Mouse (Mus musculus): ENCODE results near the gene Auh.

Gene Auh

DNA sequence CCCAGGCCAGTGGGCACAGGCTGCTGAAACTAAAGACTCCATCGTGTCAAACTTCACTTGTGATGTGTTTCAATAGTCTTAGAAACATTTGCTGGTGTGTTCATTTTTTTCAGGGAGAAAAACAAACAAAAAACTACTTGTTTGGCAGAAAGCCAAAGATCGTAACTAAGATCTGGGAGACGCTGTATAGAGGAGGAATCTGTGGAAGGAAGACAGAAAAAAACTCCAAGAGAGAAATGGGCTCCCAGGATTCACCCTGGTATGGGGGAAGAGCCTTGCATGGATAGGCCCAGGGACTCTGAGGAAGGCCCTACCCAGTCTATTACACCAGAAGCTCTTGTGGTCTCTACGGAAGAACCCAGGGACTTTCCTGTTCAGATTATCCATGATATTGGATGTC lies 123.5 kb downstream of the Auh start:
- in situ Hi-C loops (cut with MboI, MseI): no loop called here

DNA sequence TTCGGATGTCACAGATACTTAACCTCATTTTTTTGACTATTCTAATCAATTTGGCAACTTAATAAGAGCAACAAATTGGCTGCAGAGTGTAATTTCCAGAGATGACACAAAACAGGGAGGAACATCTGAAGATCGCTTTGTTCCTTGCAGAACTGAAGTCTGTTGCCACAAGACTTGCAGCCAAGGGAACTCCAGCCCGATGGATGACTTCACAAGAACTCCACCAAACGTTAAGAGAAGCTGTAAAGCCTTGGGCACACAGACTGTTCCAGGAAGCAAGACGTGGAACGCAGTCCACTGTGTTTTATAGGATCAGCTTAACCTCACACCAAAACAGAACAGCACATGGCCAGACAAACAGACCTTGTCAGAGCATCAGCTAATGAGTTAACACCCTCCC lies 123.9 kb downstream of the Auh start:
- in situ Hi-C loops (cut with MboI, MseI): no loop called here

DNA sequence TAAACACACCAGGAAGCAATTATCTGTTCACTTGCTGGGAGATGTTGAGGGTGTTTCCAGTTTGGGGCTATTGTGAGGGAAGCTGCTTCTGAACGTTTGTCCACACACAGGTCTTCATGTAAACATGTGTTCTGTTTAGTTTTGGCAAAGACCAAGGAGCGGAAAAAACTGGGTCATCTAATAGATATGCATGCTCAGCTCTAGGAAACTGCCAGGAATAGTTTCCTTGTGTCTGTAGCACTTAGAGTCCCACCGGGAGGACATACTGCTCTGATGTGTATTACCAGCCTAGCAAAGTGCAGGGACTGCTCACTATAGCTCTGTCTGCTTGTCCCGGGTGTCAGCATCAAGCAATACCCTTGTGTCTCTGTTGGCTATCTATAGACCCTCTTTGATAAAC lies 127.0 kb downstream of the Auh start:
- in situ Hi-C loops (cut with MboI, MseI): no loop called here

DNA sequence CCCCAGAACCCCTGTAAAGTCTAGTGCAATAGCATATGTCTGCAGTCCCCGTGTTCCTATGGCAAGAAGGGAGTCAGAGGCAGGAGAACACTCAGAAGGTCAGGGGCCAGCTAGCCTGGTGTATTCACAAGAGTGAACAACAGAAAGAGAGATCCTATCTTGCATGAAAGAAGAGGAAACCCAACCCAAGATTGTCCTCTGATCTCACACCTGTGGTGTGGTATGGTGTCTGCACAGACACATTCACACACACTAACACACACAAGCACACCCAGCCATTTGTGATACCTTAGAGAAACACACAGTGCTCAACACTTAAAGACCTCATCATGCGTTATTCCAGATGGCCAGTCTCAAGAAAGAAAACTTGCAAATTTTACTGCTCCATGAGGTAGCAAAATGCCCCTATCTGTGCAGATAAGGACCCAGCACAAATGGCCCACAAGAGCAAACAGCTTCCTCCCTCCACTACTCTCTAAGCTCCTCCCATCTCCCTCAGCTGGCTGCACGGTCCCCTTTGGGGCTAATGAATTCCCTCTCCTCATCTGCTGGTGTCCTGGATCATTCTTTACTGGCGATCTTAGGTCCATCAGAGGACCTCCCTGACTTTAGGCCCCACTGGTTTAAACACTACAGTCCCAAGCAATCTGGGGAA lies 128.7 kb downstream of the Auh start:
- in situ Hi-C loops (cut with MboI, MseI): no loop called here

DNA sequence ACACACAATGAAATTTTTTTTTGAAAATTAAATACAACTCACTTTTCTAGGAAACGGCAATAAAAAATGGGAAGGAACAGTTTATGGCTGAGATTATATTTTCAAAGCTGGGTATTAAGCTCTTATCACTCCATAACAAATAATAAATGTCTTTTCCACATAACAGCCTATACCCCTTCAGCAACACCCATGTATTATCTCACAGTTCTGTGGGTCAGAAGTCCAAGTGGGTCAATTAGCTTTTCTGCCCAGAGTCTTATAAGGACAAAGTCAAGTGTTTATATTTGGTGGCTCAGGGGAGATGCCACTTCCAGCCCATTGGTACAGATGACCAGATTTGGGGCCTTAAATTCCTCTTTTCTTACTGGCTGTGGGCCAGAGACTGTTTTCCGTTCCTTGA lies 129.4 kb downstream of the Auh start:
- in situ Hi-C loops (cut with MboI, MseI): no loop called here

DNA sequence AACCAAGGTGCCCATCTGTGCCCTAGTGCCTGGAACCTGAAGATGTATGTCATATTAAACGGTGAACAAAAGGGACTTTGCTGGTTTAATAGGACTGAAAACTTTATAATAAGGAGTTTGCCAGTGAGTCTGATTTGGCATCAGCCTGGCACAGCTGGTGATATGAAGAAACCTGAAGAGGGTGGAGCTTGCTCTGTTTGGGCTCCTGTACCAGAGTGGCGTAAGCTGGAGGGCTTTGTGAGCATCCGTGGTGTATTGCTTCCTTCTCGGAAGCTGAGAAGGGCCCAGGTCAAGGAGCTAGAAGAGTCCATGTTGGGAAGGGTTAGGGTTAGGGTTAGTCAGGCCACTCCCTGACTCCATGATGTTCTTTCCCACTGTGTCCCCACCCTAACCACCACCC lies 135.2 kb downstream of the Auh start:
- in situ Hi-C loops (cut with MboI, MseI): loop anchor here (5.0 kb wide), 1 partner anchor 77 kb away; no protein-coding TSS in a partner anchor

DNA sequence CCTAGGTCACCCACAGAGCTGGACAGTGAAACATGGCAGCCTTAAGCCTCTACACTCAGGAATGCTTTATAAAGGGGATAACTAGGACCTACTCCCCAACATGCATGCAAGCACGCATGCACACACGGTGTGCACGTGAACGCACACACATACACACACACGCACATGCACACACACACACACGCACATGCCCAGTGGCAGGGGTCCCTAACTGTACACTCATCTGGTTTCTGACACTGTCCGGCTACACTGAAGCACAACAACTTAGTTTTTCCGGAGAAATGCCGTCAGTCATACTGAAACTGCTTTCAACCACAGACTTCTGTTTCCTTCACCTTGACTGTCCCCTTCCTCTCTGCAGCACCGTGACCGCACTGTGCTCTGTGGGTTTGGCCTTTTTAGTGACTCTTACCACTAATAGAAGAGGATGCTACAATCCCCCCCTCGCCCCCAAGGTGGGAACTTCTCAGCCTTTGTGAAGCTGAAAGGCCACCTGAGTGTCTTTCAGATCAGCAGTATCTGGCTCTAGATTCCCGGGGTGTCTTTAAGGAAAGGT lies 136.0 kb downstream of the Auh start:
- in situ Hi-C loops (cut with MboI, MseI): loop anchor here (5.0 kb wide), 1 partner anchor 76 kb away; no protein-coding TSS in a partner anchor

DNA sequence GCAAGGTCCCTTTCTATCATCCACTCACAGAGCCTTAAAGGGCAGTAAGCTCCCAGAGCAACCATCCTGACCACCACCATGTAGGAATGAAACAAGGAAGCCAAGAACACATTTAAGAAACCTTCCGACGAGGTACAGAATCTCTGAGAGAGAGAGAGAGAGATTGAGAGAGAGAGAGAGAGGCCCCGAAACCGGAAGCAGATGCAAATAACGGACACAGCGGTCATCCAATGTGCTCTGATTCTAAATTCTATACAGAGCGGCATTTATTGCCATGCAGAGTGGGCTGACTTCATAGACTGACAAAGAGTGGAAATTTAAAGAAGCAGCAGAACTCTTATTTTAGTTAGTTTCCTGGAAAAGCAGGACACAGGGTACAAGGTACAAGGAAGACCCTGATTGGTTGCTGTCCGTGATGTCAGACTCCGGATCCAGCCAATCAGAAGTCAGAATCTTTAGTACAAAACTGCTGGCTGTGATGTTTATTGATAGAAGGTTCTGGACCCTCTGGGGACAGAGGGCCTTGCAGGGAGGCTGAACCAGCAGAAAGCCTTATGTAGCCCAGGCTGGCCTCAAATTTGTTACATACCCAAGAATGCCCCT lies 137.1 kb downstream of the Auh start:
- in situ Hi-C loops (cut with MboI, MseI): loop anchor here (5.0 kb wide), 1 partner anchor 75 kb away; no protein-coding TSS in a partner anchor

DNA sequence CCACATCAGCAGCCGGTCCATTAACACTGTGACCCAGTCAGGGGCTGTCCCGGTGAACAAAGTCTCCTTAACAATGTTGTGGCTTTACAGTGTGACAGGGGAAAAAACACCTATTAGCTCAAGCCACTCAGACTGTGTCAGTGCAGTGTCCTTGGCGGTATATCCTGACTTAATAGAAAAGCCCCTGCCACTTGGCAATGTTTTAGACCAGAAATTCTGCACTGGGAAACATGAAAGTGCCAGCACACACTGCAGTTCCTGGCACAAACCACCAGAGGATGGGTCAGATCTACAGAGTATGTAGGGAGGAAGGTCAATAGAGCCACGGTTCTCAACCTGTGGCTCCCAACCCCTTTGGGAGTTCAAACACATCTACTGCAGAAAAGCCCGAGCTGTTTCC lies 138.6 kb downstream of the Auh start:
- in situ Hi-C loops (cut with MboI, MseI): loop anchor here (5.0 kb wide), 1 partner anchor 74 kb away; no protein-coding TSS in a partner anchor
